Mouse (Mus musculus): ENCODE data around the gene Ros1.

DNA sequence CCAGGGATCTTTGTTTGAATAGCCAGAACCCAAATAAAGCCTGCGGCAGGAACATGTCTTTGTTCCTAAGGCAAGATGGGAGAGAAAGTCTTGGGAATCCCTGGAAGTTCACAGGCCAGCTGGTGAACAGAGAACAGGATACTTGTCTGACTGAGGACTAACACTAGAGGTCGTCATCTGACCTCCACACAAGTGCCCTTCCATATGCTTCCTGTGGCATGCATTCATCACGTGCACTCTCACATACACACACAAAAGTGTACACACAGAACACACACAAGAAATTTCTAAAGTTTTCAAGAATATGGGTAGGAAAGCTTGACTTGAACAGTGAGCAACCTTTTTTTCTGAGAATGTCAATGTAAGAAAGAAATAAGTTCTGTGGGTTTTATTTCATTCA is 34.4 kb downstream of the Ros1 start:
- TF ChIP-seq CTCF (IDR thresholded peaks at IDR 0.05; ENCODE audit: extremely low read depth, insufficient read depth, low read length) = no peak
- TF ChIP-seq POLR2A (IDR thresholded peaks at IDR 0.05; ENCODE audit: extremely low read depth, insufficient read depth, low read length) = no peak

Data from cortical plate, adult 2 months (tissue).